Mouse (Mus musculus): ENCODE measurements around the gene Tmco4. TPM values are rescaled to one million over a fixed set of nuclear protein-coding genes. Genes with fewer than 3 reads are reported as not detected.

Tmco4 gene
- polyA plus RNA-seq, 1 experiment from 2014 or later: 1.5 TPM

DNA sequence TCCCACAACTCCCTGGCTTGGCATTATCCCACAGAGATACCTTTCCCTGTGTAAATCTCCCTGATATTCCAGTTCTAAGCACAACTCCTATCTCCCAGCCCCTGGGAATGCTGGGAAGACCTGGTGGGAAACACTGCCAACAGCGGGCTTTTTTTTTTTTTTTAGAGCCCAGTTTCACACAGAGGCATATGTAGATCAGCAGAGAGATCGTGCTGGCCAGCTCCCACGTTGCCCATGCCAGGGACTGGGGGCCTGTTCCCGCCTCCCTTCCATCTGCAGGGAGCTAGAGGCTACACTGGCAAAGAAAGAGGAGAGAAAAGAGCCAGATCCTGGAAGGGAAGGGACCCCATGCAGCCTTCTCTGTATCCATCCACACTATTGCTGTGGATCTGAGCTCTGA lies 95.6 kb downstream of the Tmco4 start:
- ATAC-seq (ENCODE audit: low FRiP score, low read depth): no peak
- Histone ChIP-seq H3K4me1 (no peaks in the 10 kb centered on the region), H3K4me3 (no peak overlapping the region), H3K27ac (replicated peaks) (no peak overlapping the region), H3K9me3 (no peaks in the 10 kb centered on the region), H3K4me2 (replicated peaks) (no peak overlapping the region), H3K36me3 (no peaks in the 10 kb centered on the region), H3K9ac (replicated peaks) (no peak overlapping the region), H3K27me3 (peaks cover 44% of the 10 kb centered on the region)
- 42% methylated on average over 4 of the region's 4 CpGs for WGBS

GRCm38 (mm10) chr4:139074060-139074459 lies 101.4 kb downstream of the Tmco4 start:
- peaks cover 15% of the 10 kb centered on the region for H3K4me1 ChIP-seq
- ATAC-seq (ENCODE audit: low FRiP score, low read depth): no peak
- H3K4me2 ChIP-seq (replicated peaks): peak overlapping the region; percentile 67
- no peaks in the 10 kb centered on the region for H3K9me3 ChIP-seq
- H3K27me3 ChIP-seq: peaks cover 85% of the 10 kb centered on the region
- H3K27ac ChIP-seq (replicated peaks): no peak overlapping the region
- no peak overlapping the region for H3K9ac ChIP-seq (replicated peaks)
- peak overlapping the region; percentile 49; the same call in 1 of the 2 replicates for H3K4me3 ChIP-seq
- H3K36me3 ChIP-seq: no peaks in the 10 kb centered on the region
- WGBS: 17% methylated on average over 29 of the region's 29 CpGs

- no peak within 1 kb of the TSS for H3K27ac ChIP-seq (replicated peaks)
- H3K4me2 ChIP-seq (replicated peaks): peak within 1 kb of the TSS; percentile 67
- H3K4me3 ChIP-seq: peak within 1 kb of the TSS; percentile 49
- ATAC-seq (ENCODE audit: low FRiP score, low read depth): no peak
- under 1% methylated on average over 70 of the region's 77 CpGs for WGBS
- H3K9me3 ChIP-seq: no peaks in the 10 kb centered on the region
- H3K9ac ChIP-seq (replicated peaks): peak within 1 kb of the TSS; percentile 41
- peaks cover 15% of the 10 kb centered on the region for H3K4me1 ChIP-seq
- no peaks in the 10 kb centered on the region for H3K36me3 ChIP-seq
- peaks cover 74% of the 10 kb centered on the region for H3K27me3 ChIP-seq
Measured at GRCm38 (mm10) chr4:139075041-139075711, 102.5 kb downstream of the Tmco4 start, which contains the start of gene Htr6. TSS of gene Htr6 (minus strand) at chr4:139075570.

DNA sequence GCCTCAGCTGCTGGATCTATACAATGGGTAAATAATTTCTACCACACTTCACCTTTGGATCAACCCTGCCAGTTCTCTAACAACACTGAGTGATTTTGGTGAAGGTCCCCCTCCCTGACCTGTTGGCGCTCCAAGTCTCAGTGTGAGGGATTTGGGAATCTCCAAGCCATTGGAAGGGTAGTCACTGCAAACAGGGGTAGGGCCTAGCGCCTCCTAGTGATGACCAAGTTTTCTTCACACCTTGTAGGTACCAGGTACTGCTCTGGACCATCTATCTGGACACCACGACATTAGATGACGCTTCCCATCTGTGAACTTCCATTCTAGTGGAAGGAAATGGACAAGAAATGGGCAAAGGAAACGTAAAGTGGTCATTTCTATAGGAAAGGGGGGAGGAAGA lies 103.2 kb downstream of the Tmco4 start:
- Histone ChIP-seq H3K9me3 (no peaks in the 10 kb centered on the region), H3K4me2 (replicated peaks) (peak overlapping the region; percentile 67; the same call in 1 of the 2 replicates), H3K27ac (replicated peaks) (no peak overlapping the region), H3K9ac (replicated peaks) (no peak overlapping the region), H3K4me3 (no peak overlapping the region), H3K4me1 (peaks cover 15% of the 10 kb centered on the region), H3K27me3 (peaks cover 69% of the 10 kb centered on the region), H3K36me3 (no peaks in the 10 kb centered on the region)
- no peak for ATAC-seq (ENCODE audit: low FRiP score, low read depth)
- WGBS: 10% methylated on average over 5 of the region's 5 CpGs

DNA sequence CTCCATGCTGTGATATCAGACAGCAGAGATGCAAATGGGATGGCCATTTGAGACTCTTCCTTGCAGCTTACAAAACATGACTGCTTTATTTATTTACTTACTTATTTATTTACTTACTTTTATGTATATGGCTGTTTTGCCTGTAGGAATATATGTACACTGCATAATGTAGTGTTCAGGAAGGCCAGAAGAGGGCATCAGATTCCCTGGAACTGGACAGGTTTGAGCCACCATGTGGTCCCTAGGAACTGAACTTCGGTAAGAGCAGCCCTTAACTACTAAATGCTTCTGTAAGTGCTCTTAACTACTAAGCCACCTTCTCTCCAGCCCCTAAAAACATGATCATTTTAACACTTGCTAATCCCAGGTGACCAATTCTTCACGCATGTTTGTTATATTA lies 105.6 kb downstream of the Tmco4 start:
- no peak overlapping the region for H3K4me2 ChIP-seq (replicated peaks)
- H3K4me1 ChIP-seq: peaks cover 30% of the 10 kb centered on the region
- H3K9me3 ChIP-seq: no peaks in the 10 kb centered on the region
- H3K36me3 ChIP-seq: no peaks in the 10 kb centered on the region
- ATAC-seq (ENCODE audit: low FRiP score, low read depth): no peak
- no peak overlapping the region for H3K27ac ChIP-seq (replicated peaks)
- whole genome bisulfite sequencing: 32% methylated on average over 2 of the region's 2 CpGs
- no peak overlapping the region for H3K4me3 ChIP-seq
- H3K27me3 ChIP-seq: peaks cover 48% of the 10 kb centered on the region
- no peak overlapping the region for H3K9ac ChIP-seq (replicated peaks)

DNA sequence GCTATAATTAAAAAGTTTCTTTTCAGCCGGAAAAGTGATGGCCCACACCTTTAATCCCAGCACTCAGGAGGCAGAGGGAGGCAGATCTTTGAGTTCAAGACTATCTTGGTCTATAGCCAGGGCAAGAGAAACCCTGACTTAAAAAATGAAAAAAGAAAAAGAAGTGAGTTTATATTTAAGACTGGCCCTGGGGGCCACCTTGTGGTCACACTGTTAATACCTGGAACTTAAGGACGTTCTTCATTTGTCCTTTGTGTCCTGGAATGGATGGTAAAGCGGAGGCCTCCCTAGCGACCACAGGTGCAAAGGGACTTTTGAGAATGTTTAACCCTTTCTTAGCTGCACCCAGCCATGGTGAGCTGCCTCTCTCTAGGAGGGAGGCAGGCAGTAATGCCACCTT lies 106.0 kb downstream of the Tmco4 start:
- Histone ChIP-seq H3K4me1 (peaks cover 34% of the 10 kb centered on the region), H3K27me3 (peaks cover 43% of the 10 kb centered on the region), H3K9ac (replicated peaks) (no peak overlapping the region), H3K27ac (replicated peaks) (no peak overlapping the region), H3K9me3 (no peaks in the 10 kb centered on the region), H3K4me2 (replicated peaks) (no peak overlapping the region), H3K36me3 (no peaks in the 10 kb centered on the region), H3K4me3 (no peak overlapping the region)
- WGBS: 18% methylated on average over 4 of the region's 4 CpGs
- ATAC-seq (ENCODE audit: low FRiP score, low read depth): no peak

DNA sequence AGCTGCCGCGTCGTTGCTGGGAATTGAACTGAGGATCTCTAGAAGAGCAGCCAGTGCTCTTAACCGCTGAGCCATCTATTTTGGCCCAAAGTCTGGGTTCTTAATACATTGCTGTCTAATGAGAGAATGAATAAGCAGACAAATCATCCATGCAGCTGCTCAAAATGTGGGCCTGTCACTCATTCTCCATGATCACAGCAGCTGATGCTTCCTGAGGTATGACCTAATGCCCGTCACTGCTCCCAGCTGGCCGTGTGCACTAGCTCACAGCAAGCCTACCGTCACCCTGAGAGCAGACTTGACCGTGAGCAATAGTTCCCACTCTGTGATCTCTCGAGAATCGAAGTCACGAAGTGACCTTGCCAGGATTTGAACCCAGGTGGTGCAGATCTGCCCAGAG lies 106.8 kb downstream of the Tmco4 start:
- no peaks in the 10 kb centered on the region for H3K36me3 ChIP-seq
- WGBS: 79% methylated on average over 11 of the region's 11 CpGs
- no peak overlapping the region for H3K9ac ChIP-seq (replicated peaks)
- no peak overlapping the region for H3K4me2 ChIP-seq (replicated peaks)
- no peak overlapping the region for H3K4me3 ChIP-seq
- H3K27me3 ChIP-seq: peaks cover 41% of the 10 kb centered on the region
- H3K27ac ChIP-seq (replicated peaks): no peak overlapping the region
- no peak for ATAC-seq (ENCODE audit: low FRiP score, low read depth)
- H3K9me3 ChIP-seq: no peaks in the 10 kb centered on the region
- H3K4me1 ChIP-seq: peaks cover 34% of the 10 kb centered on the region

DNA sequence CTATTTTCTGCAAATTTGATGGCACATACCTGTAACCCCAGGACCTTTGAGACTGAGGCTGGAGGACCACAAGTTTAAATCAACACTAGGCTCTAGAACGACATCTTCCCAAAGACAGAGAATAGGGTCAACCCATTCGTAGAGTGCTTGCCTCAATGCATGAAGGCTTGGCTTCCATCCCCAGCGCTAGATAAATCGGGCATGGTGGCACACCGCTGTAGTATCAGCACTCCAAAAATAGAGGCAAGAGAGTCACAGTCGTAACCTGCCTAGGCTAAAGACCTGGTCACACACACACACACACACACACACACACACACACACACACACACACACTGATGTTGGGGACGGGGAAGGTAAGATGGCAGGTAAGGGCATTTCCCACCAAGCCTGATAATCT lies 107.6 kb downstream of the Tmco4 start:
- H3K9me3 ChIP-seq: no peaks in the 10 kb centered on the region
- no peak for ATAC-seq (ENCODE audit: low FRiP score, low read depth)
- H3K27me3 ChIP-seq: peaks cover 41% of the 10 kb centered on the region
- H3K27ac ChIP-seq (replicated peaks): no peak overlapping the region
- H3K36me3 ChIP-seq: no peaks in the 10 kb centered on the region
- 92% methylated on average over 7 of the region's 7 CpGs for WGBS
- no peak overlapping the region for H3K4me3 ChIP-seq
- H3K9ac ChIP-seq (replicated peaks): no peak overlapping the region
- H3K4me1 ChIP-seq: peaks cover 27% of the 10 kb centered on the region
- no peak overlapping the region for H3K4me2 ChIP-seq (replicated peaks)

DNA sequence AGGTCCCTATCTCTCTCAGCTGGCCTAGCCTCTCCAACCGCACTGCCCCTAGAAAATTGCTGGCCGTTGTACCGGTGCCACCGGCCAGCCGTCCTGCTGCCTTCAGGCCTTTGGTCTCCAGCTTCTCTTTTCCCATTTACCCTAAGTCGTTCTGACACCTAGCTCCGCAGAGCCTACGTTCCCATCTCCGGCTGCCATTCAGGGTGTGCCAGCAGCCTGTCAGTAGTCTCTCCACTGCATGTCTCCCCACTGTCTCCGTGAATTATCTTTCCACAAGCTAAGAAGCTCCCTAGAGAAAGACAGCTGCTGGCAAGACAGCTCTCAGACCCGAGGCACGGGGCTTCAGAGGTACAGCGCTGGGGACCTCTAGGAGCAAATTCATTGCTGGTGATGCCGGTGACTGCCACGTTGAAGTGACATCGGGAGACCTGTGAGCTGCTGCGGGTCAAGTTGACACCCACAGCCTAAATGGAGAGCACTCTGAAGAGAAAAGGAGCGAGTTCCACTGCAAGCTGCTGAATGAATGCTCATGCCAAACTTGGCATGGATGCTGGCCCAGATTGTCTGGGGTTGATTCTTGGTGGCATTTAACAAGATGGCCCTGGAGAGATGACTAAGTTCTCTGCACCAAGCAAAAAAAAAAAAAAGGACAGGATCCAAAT lies 108.7 kb downstream of the Tmco4 start:
- Histone ChIP-seq H3K27ac (replicated peaks) (no peak overlapping the region), H3K36me3 (no peaks in the 10 kb centered on the region)
- WGBS: 82% methylated on average over 18 of the region's 18 CpGs

GRCm38 (mm10) chr4:139082790-139083564 lies 110.3 kb downstream of the Tmco4 start:
- 0 out of 2 replicates have a peak overlapping the region, but pooled peaks have one; percentile 43 for H3K9ac ChIP-seq (replicated peaks)
- H3K4me1 ChIP-seq: peaks cover 20% of the 10 kb centered on the region
- peaks cover 32% of the 10 kb centered on the region for H3K27me3 ChIP-seq
- H3K9me3 ChIP-seq: no peaks in the 10 kb centered on the region
- ATAC-seq (ENCODE audit: low FRiP score, low read depth): peak; percentile 76
- WGBS: 19% methylated on average over 12 of the region's 12 CpGs
- no peaks in the 10 kb centered on the region for H3K36me3 ChIP-seq
- peak overlapping the region; percentile 43 for H3K4me2 ChIP-seq (replicated peaks)
- peak overlapping the region; percentile 21; the same call in 1 of the 2 replicates for H3K4me3 ChIP-seq
- H3K27ac ChIP-seq (replicated peaks): 0 out of 2 replicates have a peak overlapping the region, but pooled peaks have one; percentile 25

More for the DNA sequence above, 108.7 kb downstream of the Tmco4 start:
- Histone ChIP-seq H3K4me2 (replicated peaks) (no peak overlapping the region), H3K4me3 (no peak overlapping the region), H3K9me3 (no peaks in the 10 kb centered on the region), H3K4me1 (peaks cover 20% of the 10 kb centered on the region), H3K27me3 (peaks cover 35% of the 10 kb centered on the region), H3K9ac (replicated peaks) (no peak overlapping the region)
- no peak for ATAC-seq (ENCODE audit: low FRiP score, low read depth)

- peaks cover 52% of the 10 kb centered on the region for H3K27me3 ChIP-seq
- 78% methylated on average over 11 of the region's 11 CpGs for WGBS
Measured at GRCm38 (mm10) chr4:139085337-139085736, 112.6 kb downstream of the Tmco4 start.

DNA sequence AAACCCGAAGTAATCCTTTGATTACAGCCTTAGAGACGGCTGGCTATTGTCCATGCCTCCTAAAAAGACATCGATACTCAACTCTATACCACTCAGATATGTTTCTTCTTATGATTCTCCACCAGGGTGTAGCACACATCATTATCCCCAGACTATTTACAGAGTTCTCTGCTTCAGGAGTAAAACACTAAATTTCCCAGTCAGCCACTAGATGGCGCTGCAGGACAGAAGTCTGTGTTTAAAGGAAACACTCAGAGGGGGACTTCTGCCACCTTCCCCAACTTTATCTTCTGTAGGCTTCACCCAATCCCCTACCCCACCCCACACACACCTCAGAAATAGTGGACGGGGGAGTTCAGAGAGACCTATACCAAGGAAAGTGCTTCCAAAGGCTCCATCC lies 113.3 kb downstream of the Tmco4 start:
- ATAC-seq (ENCODE audit: low FRiP score, low read depth): no peak
- H3K27me3 ChIP-seq: peaks cover 59% of the 10 kb centered on the region
- no peak overlapping the region for H3K27ac ChIP-seq (replicated peaks)
- no peak overlapping the region for H3K4me2 ChIP-seq (replicated peaks)
- H3K9me3 ChIP-seq: no peaks in the 10 kb centered on the region
- no peak overlapping the region for H3K4me3 ChIP-seq
- no peaks in the 10 kb centered on the region for H3K36me3 ChIP-seq
- WGBS: 16% methylated on average over 5 of the region's 5 CpGs
- no peak overlapping the region for H3K9ac ChIP-seq (replicated peaks)
- H3K4me1 ChIP-seq: peaks cover 20% of the 10 kb centered on the region

More at GRCm38 (mm10) chr4:139085337-139085736, 112.6 kb downstream of the Tmco4 start:
- Histone ChIP-seq H3K36me3 (no peaks in the 10 kb centered on the region), H3K9ac (replicated peaks) (no peak overlapping the region), H3K4me2 (replicated peaks) (no peak overlapping the region), H3K27ac (replicated peaks) (no peak overlapping the region), H3K9me3 (no peaks in the 10 kb centered on the region), H3K4me3 (no peak overlapping the region), H3K4me1 (peaks cover 20% of the 10 kb centered on the region)
- no peak for ATAC-seq (ENCODE audit: low FRiP score, low read depth)

Measured in midbrain, embryonic 12.5 days (tissue).